Mouse (Mus musculus): Measurements from ENCODE around the gene Ankrd33.

Gene Ankrd33

GRCm38 (mm10) chr15:101125561-101125960 lies 10.0 kb downstream of the Ankrd33 start:
- no peak for DNase-seq (ENCODE audit: low spot score in 2 of 2)

GRCm38 (mm10) chr15:101126876-101127544 lies 11.5 kb downstream of the Ankrd33 start:
- DNase-seq (ENCODE audit: low spot score in 2 of 2), result no peak

- no peak for DNase-seq (ENCODE audit: low spot score in 2 of 2)
These were observed 12.9 kb downstream of the Ankrd33 start, which contains the start of gene Acvrl1 for GRCm38 (mm10) chr15:101128181-101129089. Gene Acvrl1 (plus strand): TSS chr15:101128522.

- DNase-seq (ENCODE audit: low spot score in 2 of 2), result no peak
These were observed 13.9 kb downstream of the Ankrd33 start for GRCm38 (mm10) chr15:101129412-101129811.

GRCm38 (mm10) chr15:101131498-101131897 lies 15.9 kb downstream of the Ankrd33 start:
- no peak for DNase-seq (ENCODE audit: low spot score in 2 of 2)

DNA sequence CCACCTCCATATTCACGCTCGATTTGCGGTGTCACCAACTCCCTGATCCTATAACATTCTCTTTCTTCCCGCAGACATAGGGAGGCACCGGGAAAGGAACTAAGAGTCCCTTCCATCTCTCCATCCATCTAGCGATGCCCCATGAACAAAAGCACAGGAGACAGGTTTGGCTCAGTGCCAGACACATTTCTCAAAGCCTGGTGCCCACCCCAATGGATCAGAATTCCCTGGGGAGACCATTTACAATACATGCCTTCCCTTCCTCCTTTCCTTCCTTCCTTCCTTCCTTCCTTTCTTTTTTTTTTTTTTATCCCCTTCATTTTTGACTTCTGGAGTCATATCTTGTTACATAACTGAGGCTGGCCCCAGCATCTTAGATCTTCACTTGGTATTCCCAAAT lies 16.5 kb downstream of the Ankrd33 start:
- DNase-seq (ENCODE audit: low spot score in 2 of 2), result no peak

DNA sequence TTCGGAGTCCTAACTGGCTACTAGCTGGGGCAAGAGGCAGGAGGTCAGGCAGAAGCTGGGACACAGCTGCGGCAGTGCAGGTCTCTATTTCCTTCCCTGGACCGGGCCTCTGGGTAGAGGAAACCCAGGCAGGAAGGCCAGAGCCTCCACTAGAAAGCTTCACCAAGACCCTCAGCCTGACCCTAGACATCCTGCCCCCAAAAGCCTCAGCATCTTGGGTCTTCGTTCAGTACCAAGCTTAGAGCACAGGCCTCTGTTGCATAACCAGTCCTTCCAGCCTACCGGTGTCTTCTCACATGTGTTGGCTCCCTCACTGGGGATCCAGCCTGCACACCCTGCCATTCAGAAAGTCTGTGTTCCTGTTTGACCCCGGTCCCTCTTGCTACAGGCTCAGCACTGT lies 17.2 kb downstream of the Ankrd33 start:
- DNase-seq (ENCODE audit: low spot score in 2 of 2), result no peak

- peak in 1 of 2 experiments; percentile 53 for DNase-seq (ENCODE audit: low spot score in 2 of 2)
These were observed 18.6 kb downstream of the Ankrd33 start for GRCm38 (mm10) chr15:101133993-101134704.

DNA sequence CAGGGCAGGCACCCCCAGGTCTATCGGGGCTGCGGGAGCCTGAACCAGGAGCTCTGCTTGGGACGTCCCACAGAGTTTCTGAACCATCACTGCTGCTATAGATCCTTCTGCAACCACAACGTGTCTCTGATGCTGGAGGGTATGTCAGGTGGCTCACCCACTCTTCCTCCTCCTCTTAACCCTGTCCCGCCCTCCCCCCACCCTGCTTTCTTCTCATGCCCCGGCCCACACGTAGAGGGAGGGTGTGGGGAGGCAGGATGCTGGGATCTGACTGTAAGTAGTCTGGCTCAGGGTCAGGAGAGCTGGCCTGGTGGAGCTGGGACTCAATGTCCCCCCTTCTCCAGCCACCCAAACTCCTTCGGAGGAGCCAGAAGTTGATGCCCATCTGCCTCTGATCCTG lies 19.9 kb downstream of the Ankrd33 start:
- no peak for DNase-seq (ENCODE audit: low spot score in 2 of 2)

GRCm38 (mm10) chr15:101137455-101137854 lies 21.9 kb downstream of the Ankrd33 start:
- DNase-seq (ENCODE audit: low spot score in 2 of 2), result no peak

GRCm38 (mm10) chr15:101138675-101139074 lies 23.1 kb downstream of the Ankrd33 start:
- no peak for DNase-seq (ENCODE audit: low spot score in 2 of 2)

DNA sequence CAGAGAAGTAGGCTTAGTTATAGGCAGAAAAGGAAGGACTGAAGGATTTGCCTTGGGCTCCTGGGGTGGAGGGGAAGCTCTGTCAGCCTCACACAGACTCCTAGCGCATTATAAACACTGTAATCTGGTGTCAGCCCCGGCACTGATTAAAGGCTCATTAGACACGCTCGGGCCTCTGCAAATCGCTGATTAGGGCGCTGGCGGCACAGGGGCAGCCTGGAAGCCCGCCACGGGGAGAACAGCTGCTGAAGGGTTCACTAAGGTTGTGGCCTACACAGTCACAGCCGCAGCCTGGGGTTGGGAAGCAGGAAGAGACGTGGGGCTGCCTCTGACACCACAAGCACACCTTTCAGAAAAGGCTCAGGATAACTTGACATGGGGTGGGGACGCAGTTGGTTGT lies 24.3 kb downstream of the Ankrd33 start:
- no peak for DNase-seq (ENCODE audit: low spot score in 2 of 2)

DNA sequence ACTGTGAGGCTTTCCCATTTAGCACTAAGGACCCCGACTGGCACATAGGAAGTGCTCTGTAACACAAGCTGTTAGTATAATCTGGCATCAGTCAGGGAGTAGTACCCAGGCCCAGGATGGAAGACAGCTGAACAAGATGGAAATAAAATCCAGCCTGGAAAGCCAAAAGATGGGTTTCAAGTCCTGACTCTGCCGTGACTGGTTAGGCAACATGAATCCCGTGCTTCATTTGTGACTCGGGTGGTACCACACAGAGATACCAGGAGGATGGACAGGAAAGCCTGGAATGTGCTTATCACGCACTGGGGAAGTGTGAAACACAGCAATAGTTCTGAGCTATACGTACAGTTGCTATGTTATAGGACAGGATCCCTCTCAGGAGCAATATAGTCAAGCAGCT lies 25.0 kb downstream of the Ankrd33 start:
- DNase-seq (ENCODE audit: low spot score in 2 of 2), result no peak

DNA sequence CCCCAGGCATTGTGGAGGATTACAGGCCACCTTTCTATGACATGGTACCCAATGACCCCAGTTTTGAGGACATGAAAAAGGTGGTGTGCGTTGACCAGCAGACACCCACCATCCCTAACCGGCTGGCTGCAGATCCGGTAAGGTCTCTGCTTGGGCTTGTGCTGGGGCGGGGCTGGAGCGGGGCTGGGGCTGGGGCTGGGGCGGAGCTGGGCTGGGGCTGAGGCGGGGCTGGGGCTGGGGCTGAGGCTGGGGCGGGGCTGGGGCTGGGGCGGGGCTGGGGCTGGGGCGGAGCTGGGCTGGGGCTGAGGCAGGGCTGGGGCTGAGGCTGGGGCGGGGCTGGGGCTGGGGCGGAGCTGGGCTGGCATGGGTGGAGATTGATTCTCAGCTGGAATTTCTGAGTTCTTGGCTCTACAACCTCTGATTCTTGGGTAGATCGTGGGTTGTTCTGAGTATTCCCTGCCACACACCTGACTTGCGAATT lies 25.5 kb downstream of the Ankrd33 start:
- peak in 1 of 2 experiments; percentile 63 for DNase-seq (ENCODE audit: low spot score in 2 of 2)

- no peak for DNase-seq (ENCODE audit: low spot score in 2 of 2)
These were observed 27.1 kb downstream of the Ankrd33 start for GRCm38 (mm10) chr15:101142672-101143071.

DNA sequence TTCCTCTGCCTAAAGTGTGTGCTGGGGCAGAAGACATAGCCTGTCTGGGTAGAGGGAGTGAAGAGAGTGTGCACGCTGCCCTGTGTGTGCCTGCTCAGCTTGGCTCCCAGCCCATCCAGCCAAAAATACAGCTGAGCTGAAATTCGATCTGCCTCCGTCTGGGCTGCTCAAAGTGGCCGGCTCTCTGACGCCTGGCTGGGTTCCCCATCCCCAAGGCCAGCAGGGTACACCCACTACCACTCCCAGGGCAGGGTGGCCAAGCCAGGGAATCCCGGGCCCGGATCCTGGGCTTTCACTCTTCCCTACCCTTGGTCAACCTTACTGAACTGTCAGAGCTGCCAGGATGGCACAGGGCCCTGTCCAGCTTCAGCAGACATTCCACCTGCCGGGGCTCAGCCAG lies 27.9 kb downstream of the Ankrd33 start:
- DNase-seq (ENCODE audit: low spot score in 2 of 2), result no peak

GRCm38 (mm10) chr15:101144176-101144575 lies 28.6 kb downstream of the Ankrd33 start:
- no peak for DNase-seq (ENCODE audit: low spot score in 2 of 2)

DNA sequence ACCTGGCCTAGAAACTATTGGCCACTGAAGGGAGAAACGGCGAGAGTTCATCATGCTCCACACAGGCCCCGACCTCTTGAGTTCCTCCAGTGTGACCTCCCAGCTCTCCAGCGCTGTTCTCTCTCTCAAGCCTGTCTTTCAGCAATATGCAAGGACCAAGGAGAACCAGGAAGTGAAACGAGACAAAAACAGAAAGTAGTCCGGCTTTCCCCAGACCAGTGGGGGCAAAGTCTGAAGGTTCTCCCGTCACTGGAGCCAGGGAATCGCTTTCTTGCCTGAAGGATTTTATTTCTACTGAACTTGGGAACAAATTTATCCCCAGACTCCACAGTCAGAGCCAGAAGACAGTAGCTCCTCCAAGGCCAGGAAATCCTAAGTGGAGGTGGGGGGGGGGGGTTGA lies 29.2 kb downstream of the Ankrd33 start:
- no peak for DNase-seq (ENCODE audit: low spot score in 2 of 2)

- peak; percentile 68 to 90 for DNase-seq (ENCODE audit: low spot score in 2 of 2)
These were observed 30.0 kb downstream of the Ankrd33 start for GRCm38 (mm10) chr15:101145424-101146099.

DNA sequence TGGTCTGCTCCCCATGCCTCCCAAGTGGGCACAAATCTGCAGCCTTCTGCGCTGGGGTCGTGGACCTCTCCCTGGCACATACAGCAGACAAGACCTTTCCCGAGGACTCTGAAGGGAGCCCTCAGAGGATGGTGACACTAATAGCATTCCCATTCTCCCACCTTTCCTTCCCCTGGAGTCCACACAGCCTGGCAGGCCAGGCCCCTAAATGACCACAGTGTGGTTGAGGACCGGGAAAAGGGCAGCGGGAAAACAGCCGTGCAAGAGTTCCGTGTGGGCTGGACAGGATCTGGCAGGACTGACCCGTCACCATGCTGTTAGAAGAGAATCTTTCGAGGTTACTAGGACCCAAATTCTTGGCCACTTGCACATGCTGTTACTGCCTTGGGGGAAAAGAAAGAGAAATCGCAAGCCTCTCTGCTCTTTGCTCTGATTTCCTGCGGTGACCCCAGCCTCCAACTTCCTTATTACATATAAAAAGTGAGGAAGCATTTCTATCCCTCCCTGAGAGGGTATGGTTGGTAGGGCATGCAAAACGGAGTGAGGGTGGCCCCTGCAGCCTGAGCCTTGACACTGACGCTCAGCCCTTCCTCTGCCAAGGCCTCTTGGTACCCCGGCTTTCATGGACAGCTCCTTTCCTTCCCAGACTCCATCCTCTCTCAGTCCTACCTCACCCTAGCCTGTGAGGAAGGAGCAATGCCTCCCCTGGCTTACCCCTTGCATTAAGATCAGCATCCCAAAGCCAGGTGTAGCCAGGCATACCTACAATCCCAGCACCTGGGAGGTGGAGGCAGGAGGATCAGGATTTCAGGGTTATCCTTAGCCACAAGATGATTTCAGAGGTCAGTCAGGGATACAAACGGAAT lies 30.8 kb downstream of the Ankrd33 start:
- DNase-seq (ENCODE audit: low spot score in 2 of 2), result no peak

Measured in spleen, postnatal 10 days (tissue).